Mouse (Mus musculus) erythroblast, embryonic 14.5 days (primary cell): Measurements from ENCODE around the gene Clec16a.

Experiments
- GATA1 ChIP-seq: IDR thresholded peaks from 2 replicates; pipeline ENCODE4 v1.6.1; 2012; ENCODE audit warnings: low read length, inconsistent platforms, mixed read lengths
- TAL1 ChIP-seq: IDR thresholded peaks from 3 replicates; pipeline ENCODE4 v1.6.1; 2012; ENCODE audit warnings: low read length, inconsistent platforms, mixed read lengths

DNA sequence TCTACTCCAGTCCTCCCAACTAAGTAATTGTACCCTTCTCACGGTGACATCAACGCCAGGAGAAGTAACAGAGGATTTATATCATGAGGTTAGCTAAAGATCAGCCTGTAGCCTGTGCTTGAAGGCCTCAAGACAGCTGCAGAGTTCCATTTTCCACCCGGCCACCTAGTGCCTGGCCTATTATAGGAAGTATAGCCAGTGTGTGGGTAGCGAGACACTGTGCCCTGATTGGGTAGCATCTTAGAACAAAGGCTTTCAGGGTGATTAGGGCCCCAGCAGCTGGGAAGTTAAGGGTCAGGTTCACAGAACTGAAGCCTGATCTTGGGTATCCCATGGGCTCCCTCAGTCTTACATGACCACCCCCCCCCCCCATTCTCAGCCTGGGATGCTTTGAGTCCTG, 243.7 kb downstream of the Clec16a start:
- TF ChIP-seq TAL1 (no peak), GATA1 (no peak)
